Mouse (Mus musculus) layer of hippocampus, postnatal 36 days (tissue): ENCODE measurements around the gene Ffar2. TPM values are rescaled to one million over a fixed set of nuclear protein-coding genes. Genes with fewer than 3 reads are reported as not detected.

Experiments
- DNase-seq, 2 experiments: peaks; one replicate each; pipeline ENCODE4 v3.0.0; 2022
- total RNA-seq, 2 experiments: library from RNA; stranded (reverse); gene quantifications; 2 replicates each; pipeline ENCODE4 v1.2.3; 2021

Ffar2 gene
- total RNA-seq, 2 experiments from 2014 or later: not detected

DNA sequence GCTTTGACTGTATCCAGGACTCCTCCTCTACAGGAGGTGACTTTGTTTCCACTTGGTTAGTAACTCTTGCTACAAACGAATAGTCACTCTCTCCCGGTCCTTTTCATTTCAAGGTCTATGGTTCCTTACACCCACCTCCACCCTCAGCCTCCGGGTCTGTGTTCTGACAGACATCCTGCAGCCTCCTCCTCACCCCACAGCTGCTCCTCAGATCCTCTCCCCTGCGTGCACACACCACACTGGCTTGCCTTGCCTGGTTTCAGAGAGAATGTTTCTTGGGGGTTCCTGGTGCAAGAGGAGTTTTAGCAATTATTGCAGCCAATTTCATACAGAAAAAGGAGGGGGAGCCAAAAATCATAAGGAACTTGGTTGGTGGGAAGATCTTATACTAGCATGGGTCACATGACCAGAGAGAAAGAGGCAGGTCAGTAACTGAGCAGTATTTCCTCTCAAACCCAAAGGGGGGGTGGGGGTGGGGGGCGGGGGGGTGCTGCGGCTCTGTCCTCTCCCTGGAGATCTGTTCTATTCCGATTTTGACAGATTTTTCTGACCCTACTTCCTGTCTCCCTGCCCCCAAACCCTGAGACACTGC lies 2.6 kb downstream of the Ffar2 start:
- no peak for DNase-seq

DNA sequence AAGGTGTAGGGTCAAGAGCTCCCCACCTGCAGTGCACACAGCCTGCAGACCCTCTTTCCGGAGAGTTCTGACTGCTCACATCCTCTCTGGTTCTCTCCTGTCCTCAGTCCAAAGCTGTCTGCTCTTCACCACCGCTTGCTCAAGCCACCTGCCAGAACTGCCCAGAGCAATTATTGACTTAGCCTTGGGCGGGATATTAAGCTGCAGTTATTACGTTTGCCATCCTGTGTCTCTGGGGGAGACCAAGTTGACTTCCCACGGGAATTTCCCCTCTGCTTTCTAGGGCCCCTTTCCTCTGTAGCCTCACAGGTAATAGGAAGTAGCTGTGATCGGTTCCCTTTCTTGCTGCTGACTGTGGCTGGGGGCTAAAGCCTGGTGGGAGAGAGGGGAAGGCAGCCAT lies 3.4 kb downstream of the Ffar2 start:
- DNase-seq: no peak

DNA sequence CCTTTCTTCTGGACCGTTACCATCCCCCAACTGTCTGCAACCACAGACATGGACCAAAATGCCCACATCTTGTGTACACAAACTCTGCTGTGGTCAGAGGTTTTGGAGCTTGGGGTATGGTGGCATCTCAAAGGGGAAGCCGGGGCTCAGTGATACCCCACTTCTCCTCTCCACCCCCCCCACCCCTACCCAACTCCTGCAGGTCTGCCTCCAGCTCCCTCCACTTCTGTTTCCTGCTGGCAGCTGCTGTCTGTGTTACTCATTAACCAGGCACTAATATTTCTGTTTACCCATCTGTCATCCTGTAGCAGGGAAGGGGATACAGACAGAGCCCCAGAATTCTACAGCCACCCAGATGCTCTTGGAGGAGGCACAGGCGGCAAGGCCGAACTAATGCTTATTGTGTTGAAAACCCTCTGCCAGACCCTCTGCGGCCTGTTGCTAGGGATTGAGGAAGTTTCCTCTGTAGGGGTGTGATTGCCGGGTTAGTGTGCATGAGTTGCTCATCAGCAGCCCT lies 11.2 kb downstream of the Ffar2 start:
- peak; percentile 18 to 21 for DNase-seq

DNA sequence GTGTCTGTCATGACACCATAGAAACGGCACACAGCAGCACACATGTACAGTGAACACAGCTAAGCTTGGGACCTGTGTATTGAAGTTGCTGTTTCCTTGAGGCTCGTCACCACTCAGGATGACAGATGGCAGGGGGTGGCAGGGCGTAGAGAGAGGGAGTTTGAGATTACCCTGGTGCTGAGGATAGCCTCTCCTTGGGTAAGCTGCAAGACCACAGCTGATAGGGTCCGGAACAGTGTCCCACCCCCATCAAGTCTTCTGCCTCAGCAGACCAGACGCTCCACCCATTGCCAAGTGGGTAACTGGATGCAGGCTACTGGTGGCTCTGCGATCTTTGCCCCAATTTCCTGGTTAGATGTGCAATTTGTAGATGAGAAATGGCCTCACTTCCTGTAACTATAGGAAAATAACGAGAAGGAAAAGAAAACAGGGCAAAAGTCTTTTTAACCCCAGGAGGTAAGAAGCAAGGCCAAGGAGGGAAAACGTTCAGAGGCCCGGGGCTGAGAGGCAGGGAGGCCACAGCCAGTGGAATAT lies 11.8 kb downstream of the Ffar2 start:
- no peak for DNase-seq

DNA sequence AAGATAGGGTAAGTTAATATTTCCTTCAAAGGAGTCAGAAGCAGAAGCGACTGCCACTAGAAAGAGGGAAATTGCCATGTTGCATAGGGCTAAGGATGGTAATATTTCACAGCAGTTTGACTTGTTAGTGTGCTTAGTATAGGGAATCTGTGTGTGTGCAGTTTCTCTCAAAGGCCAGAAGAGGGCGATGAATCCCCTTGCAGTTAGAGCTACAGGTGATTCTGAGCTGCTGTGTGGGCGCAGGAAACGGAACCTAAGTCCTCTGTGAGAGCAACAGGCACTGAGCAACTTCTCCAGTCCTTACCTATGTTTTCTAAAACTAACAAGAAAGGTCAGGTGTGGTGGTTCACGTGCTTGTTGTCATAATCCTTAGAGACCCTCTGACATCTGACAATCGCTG lies 13.3 kb downstream of the Ffar2 start:
- DNase-seq: no peak

DNA sequence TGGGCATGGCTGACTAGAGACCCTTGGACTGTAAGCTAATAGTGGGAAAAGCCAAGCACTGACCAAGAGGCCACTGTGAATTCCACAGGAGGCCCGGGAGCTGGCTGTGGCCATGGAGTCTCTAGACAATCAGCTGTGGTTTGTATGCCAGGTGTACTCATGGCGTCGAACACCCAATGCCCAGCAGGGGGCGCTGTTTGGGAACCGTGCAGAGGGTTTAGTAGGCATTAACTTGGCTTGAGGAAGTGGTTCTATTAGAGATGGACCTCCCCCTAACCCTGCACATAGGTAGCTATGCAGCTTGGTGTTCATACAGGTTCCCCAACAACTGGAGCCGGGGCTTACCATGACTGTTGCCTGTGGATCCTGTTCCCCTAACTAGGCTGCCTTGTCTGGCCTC lies 17.7 kb downstream of the Ffar2 start:
- no peak for DNase-seq

DNA sequence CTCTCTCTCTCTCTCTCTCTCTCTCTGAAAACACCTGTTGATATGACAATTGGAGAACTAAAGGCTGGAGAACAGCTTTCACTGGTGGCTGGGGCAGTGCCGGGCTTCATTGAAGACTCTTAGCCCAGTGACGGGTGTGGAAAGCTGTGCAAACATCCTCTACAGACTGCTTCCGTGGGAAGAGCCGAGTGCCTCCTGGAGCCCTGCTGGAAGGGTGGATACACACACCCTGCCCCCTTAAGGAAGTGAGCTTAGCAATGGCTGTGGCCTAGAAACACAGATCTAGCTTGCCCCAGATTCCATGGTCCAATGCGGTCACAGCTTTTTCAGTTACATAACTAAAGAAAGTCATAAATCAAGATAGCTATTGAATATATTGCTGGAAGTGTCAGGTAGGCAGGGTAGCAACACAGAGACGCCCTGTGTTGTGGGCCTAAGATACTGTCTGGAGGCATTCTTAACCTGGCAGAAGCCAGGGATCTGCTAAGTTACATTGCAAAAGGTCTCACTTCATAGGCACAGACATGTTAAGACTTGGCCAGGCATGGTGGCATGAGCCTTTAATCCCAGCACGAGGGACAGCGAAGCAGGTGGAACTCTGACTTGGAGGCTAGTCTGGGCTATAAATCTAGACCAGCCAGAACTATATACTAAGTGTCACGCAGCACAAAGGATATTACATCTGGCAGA lies 19.4 kb downstream of the Ffar2 start:
- DNase-seq: no peak

DNA sequence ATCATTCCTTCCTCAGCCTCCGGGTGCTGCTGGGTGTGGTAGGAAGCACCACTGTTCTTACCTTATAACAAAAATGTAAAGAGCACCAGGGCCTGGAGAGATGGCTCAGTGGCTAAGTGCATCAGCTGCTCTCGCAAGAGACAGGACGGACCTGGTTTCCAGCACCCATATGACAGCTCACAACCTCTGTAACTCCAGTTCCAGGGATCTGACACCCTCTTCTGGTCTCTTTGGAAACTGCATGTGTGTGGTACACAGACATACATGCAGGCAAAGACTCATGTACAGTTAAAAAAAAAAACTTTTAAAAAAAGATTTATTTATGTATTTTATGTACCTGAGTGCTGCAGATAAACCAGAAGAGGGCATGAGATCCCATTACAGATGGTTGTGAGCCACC lies 20.3 kb downstream of the Ffar2 start:
- no peak for DNase-seq

DNA sequence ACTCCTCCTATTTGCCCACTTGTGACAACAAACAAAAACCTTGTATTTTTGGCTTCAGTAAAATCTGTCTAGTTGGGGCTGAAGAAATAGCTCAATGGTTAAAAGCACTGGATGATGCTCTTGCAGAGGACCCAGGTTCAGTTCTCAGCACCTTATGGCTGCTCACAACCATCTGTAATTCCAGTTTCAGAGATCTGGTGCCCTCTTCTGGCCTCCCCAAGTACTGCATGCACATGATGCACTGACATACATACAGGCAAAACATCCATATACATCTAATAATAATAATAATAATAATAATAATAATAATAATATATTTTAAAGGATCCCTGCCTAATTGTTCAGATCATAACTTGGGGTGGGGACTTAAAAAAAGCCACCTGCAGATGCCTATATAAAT lies 22.9 kb downstream of the Ffar2 start:
- no peak for DNase-seq

DNA sequence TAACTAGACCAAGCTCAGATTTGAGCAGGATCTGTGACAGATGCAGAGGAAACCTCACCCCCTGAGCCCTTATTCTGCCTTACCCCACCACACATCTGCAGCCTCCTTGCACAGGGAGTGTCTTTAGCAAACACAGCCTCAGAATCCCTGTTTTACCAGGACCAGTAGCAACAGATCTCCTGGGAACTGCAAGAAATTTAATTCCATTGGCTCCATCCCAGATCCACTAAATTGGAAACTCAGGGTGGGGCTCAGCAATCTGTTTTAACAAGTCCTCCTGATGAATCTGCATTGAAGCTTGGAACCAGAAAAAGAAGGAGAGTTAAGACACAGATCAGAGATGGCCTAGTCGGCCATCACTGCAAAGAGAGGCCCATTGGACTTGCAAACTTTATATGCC lies 26.8 kb downstream of the Ffar2 start:
- no peak for DNase-seq

DNA sequence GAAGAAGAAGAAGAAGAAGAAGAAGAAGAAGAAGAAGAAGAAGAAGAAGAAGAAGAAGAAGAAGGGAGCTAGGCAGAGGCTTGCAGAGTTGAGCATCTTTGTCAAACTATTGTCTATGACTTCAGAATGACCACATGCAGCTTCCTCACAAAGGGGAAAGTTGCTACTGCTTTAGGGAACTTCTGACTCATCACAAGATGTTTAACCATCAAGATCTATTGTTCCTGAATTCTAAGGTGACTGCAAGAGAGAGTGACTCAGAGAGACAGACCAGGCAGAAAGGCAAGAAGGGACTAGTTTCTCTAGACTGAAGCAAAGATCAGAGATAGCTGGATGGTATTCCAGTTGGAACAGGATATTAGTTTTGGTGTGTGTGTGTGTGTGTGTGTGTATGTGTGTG lies 28.7 kb downstream of the Ffar2 start:
- DNase-seq: no peak

DNA sequence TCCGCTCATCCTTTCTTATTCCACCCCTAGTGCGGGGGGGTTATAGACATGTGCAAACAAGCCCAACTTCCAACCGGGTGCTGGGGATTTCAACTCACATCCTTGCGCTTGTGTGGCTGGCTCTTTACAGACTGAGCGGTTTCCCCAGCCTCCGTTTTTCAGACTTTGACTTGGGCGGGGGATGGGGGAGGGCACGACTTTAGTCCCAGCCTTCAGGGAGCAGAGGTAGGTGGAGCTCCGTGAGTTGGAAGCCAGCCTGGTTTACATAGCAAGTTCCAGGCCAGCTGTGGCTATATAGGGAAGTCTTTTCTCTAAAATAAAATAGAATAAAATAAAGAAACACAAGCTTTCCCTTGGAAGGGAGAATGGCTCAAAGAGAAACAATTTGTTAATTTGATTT lies 31.7 kb downstream of the Ffar2 start:
- no peak for DNase-seq

DNA sequence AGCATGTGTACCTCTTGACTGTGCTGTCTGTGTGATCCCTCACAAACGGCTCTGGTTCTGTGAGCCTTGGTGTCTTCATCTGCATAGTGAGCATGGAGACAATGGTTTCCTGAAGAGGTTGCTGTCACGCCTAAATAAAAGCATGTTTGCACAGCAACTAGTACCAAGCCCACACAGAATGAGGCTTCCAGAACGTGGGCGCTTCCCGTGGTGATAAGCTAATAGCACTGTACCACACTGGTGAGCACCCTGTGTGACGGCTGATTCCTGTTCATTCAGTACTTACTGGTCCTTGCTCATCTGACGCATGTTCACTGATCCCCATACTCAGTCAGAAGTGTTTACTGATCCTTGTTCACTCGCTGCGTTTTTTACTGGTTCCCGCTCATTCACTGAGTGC lies 33.4 kb downstream of the Ffar2 start:
- peak; percentile 11 to 24 for DNase-seq

DNA sequence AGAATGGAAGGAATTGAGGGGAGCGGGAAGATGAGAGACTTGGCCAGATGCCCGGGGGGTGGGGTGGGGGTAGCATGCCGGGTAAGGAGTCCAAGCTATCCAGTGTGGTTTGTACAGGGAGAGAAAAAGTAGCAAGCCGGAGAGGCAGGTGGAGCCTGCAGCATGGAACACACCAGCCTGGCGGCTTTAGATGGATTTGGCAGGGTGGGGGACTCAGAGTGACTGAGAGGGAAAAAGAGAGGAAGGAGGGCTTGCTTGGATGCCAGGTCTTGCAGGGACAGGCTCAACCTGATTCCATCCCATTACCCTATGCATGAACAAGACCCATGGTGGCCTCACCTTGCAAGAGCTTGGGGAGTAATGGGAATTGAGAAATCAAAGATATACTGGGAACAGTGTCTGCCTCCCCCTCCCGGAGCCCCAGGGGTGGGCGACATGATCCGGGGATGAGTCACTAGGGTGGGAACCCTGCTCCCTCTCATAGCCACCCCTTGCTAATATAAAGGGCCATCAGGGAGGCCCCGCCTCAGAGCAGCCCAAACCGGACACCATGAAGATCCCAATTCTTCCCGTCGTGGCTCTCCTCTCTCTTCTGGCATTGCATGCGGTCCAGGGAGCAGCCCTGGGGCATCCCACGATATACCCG lies 36.1 kb downstream of the Ffar2 start, which contains the start of gene Krtdap:
Gene Krtdap, plus strand, starts transcription at position 520 of the 646 bp plus-strand sequence.
- DNase-seq: no peak

DNA sequence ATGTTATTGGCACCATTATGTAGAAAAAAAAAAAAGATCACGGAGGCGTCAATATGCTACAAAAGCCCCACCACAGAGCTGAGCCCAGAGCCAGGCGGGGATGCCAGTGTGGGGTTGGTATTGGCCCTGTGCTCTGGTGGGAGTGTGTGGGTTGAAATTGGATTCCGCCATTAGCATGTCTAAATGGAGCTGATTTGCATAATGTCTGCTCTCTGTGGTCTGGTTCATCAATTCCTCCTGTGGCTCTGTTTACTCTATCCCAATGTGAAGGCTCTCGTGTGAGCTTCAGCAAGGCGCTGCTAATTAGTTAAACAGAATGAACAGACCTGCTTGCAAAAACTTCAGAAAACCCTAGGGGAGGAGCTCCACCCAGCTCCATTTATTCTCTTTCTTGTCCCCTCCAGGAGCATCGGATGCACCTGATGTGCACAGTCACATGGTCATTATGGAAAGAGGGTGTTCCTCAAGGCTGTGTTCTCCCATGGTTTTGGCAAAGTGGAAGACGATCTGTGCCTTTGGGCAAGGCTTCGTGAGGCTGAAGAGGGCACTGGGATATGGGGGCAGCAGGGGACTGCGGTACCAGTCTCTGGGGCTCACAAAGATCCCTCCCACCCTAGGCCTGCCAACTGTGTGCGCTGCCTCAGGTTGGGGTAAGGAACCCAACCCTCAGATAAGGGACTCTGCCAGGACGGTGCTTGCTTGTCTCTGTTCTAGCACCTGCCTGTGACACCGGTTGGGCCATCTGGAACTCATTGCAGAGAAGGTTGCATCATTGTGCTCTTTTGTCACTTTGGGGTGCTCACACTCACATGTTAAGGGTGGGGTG lies 37.6 kb downstream of the Ffar2 start:
- peak; percentile 72 to 73 for DNase-seq

DNA sequence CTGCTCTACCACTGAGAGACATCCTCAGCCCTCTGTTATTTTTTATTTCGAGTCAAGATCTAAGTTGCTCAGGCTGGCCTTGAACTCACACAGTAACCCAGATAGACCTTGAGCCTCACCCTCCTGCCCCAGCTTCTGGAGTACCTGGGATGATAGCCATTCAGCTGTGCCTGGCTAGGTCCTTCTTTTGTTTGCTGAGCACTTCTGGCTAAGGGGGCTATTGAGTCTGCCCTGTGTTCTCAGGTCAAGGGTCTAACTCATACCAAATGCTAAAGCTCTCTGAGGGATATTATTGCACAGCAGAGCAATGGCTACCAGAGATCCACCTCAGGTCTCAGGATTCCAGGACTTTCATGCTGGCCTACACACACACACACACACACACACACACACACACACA lies 38.4 kb downstream of the Ffar2 start:
- DNase-seq: no peak

DNA sequence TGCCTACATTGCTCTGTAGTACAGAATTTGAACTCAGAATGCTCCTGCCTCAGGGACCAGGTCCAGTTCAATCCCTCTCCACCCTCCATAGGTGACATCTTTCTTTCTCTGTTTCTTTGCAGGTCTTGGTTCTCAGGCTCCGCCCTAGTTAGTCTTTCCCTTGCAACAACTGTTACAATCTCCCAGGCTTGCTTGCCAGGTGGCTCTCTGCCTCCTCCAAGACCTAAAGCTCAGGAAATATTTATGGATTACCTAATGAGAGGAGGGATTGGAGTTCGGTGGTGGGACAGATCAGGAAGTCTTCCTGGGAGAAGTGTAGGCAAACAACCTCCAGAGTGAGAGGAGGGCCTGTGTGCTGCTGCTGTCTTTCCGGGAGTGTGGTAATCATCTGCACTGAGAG lies 40.9 kb downstream of the Ffar2 start:
- no peak for DNase-seq

DNA sequence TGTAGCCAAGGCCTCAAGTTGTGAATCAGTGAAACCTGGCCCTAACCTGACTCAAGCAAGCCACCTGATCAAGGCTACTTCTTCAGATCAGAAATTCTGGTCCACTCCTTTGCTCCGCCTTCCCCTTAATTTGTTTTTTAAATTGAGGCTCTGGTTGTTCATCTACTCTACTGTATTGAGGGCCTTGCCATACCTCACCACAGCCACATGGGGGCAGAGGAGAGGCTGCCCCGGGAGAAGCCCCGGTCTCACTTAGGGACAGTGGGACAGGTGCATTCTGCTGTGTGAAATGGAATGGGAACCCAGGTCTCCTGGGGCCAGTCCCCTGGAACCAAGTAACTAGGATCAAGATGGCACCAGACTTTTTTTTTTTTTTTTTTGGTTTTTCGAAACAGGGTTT lies 41.8 kb downstream of the Ffar2 start:
- DNase-seq: no peak

DNA sequence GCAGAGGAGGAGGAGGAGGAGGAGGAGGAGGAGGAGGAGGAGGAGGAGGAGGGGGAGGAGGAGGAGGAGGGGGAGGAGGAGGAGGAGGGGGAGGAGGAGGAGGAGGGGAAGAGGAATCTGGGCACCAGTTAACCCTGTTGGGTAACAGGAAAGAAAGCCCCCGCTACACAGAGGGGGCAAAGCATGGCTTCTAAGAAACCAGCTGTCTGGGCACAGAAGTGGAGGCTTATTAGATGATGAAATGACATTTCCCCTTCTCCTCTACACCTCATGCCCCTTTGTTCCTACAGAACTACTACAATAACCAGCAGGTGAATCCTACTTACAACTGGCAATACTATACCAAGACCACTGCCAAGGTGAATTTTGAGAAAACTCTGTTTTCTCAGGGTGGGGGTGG lies 45.7 kb downstream of the Ffar2 start:
- DNase-seq: no peak

DNA sequence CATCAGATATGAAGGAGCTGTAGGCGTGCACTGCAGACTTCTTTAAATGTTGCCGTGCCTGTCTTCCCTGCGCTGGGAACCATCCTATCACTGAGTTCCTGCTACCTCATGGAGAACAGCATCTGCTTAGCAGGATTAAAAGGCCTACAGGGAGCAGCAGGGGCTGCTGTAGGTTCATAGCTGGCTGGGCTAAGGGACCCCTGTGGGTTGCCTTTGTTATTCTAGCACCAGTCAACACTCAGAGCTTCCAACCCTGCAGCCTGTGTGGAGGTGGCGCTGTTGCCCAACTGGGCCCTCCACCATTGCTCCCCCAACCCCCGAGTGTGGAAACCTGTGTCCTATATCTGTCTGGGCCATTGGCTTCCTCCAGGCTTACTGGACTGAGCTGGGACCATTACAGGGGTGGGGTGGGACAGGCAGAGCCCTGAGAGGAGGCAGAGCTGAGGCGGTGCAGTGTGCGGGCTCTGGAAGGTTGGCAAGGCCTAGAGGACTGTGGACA lies 46.4 kb downstream of the Ffar2 start:
- DNase-seq: no peak

DNA sequence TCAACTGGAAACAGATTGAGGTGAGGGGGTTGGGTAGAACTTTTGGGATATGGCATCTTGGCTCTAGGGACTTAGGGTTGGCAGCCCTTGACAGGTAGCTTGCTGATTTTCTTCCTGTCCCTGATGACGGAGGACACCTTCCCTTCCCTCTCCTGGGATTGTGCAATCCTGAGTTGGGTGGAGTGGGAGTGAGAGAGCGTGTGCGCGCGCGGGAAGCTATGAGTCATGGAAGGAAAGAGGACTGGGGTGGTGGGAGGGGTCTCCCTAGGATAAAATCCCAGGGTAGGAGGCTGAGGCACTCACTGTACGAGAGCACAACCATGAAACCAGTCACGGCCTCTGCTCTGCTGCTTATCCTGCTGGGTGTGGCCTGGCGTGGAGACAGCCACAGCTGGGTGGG lies 47.5 kb downstream of the Ffar2 start:
- no peak for DNase-seq

DNA sequence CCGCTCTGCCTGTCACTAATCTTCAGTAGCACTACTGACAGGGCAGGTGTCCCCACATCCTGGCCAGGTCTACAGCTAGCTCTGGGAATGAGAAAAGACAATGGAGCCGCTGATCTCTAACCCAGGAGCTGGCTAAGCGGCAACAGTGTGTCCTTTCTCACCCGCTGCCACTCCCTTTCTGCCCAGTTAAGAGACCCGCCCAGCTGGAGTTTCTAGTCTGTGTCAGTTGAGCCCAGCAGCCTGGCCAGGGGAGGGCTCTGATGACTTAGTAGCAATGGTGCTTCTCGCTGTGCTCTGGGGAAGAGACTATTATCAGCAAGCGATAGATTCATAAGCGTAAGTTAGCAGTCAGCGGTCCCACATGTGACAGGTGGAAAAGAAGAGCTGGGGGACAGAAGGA lies 54.3 kb downstream of the Ffar2 start:
- DNase-seq: no peak
